Mouse (Mus musculus) MEL (cell line): Measurements from ENCODE around the gene Fgf22. TPM values are rescaled to one million over a fixed set of nuclear protein-coding genes. Genes with fewer than 3 reads are reported as not detected.

ENCODE experiments used
- DNase-seq: peaks from one replicate; pipeline ENCODE4 v3.0.0; 2011; ENCODE audit warnings: low read depth, low spot score
- H3K27ac ChIP-seq: 2 replicates; pipeline ENCODE4 v1.5.1; 2012; ENCODE audit warnings: low read depth, mild to moderate bottlenecking, control low read depth, low read length, moderate library complexity; ENCODE audit not compliant: control insufficient read depth
- H3K27me3 ChIP-seq, 2 experiments: fragments of 150-350 bp in 1 of 2; sonication (generic) in 1 of 2; 2 replicates each; pipeline ENCODE4 v1.6.1; 2012; ENCODE audit warnings: low read length in 2 of 2, mild to moderate bottlenecking in 2 of 2, improper control_type of control experiment in 1 of 2, moderate library complexity in 1 of 2; ENCODE audit not compliant: insufficient read depth in 2 of 2, control insufficient read depth in 1 of 2
- H3K36me3 ChIP-seq, 2 experiments: 2 replicates each; pipeline ENCODE4 v1.6.1; 2012 to 2014; ENCODE audit warnings: low read length in 2 of 2, improper control_type of control experiment in 1 of 2, inconsistent platforms in 1 of 2, mild to moderate bottlenecking in 1 of 2; ENCODE audit not compliant: insufficient read depth in 2 of 2, control insufficient read depth in 1 of 2
- H3K4me1 ChIP-seq, 2 experiments: fragments of 150-350 bp in 1 of 2; sonication (generic) in 1 of 2; 2 replicates each; pipeline ENCODE4 v1.6.1; 2012; ENCODE audit warnings: low read length in 2 of 2, improper control_type of control experiment in 1 of 2, mild to moderate bottlenecking in 1 of 2; ENCODE audit not compliant: insufficient read depth in 2 of 2, control insufficient read depth in 1 of 2
- H3K4me3 ChIP-seq, 2 experiments: fragments of 150-350 bp in 1 of 2; sonication (generic) in 1 of 2; 2 replicates each; pipeline ENCODE4 v1.5.1; 2012; ENCODE audit warnings: low read depth in 2 of 2, low read length in 2 of 2, mild to moderate bottlenecking in 2 of 2, moderate library complexity in 2 of 2, control low read depth in 1 of 2, improper control_type of control experiment in 1 of 2; ENCODE audit not compliant: control insufficient read depth in 1 of 2, insufficient read depth in 1 of 2
- H3K79me2 ChIP-seq: 2 replicates; pipeline ENCODE4 v1.6.1; 2012; ENCODE audit warnings: mild to moderate bottlenecking, low read length, moderate library complexity; ENCODE audit not compliant: control insufficient read depth, poor library complexity, insufficient read depth
- H3K9ac ChIP-seq: 2 replicates; pipeline ENCODE4 v1.6.1; 2012; ENCODE audit warnings: low read depth, mild to moderate bottlenecking, control low read depth, low read length, moderate library complexity; ENCODE audit not compliant: control insufficient read depth, poor library complexity, severe bottlenecking
- H3K9me3 ChIP-seq: fragments of 150-350 bp; sonication (generic); replicated peaks from 2 replicates; pipeline ENCODE4 v1.6.1; 2012; ENCODE audit warnings: mild to moderate bottlenecking, low read length, improper control_type of control experiment, moderate library complexity; ENCODE audit not compliant: insufficient read depth
- CTCF ChIP-seq, 3 experiments: IDR thresholded peaks in 2 of 3; conservative IDR thresholded peaks in 1 of 3; 2 replicates each; pipeline ENCODE4 v1.5.1; 2011 to 2012; ENCODE audit warnings: low read length in 3 of 3, low read depth in 2 of 3, mild to moderate bottlenecking in 2 of 3, improper control_type of control experiment in 1 of 3, inconsistent platforms in 1 of 3, mixed read lengths in 1 of 3, moderate library complexity in 1 of 3; ENCODE audit not compliant: control insufficient read depth in 1 of 3, insufficient read depth in 1 of 3, poor library complexity in 1 of 3, severe bottlenecking in 1 of 3
- GABPA ChIP-seq: IDR thresholded peaks from 2 replicates; pipeline ENCODE4 v1.6.1; 2012; ENCODE audit warnings: low read depth, mild to moderate bottlenecking, inconsistent platforms, low read length, improper control_type of control experiment, moderate library complexity
- KAT2A ChIP-seq: conservative IDR thresholded peaks from 2 replicates; pipeline ENCODE4 v1.6.1; 2012; ENCODE audit warnings: low read depth, low read length, improper control_type of control experiment, inconsistent platforms
- MAFK ChIP-seq: IDR thresholded peaks from 2 replicates; pipeline ENCODE4 v1.6.1; 2011; ENCODE audit warnings: low read depth, mild to moderate bottlenecking, low read length, improper control_type of control experiment, borderline replicate concordance
- MAZ ChIP-seq: IDR thresholded peaks from 2 replicates; pipeline ENCODE4 v1.6.1; 2012; ENCODE audit warnings: low read depth, mild to moderate bottlenecking, inconsistent platforms, low read length, improper control_type of control experiment
- MEF2A ChIP-seq: IDR thresholded peaks from 2 replicates; pipeline ENCODE4 v1.6.1; 2014; ENCODE audit warnings: low read depth, mild to moderate bottlenecking, inconsistent platforms, low read length, improper control_type of control experiment; ENCODE audit not compliant: poor library complexity, insufficient replicate concordance, severe bottlenecking; ENCODE audit errors: extremely low read depth
- MXI1 ChIP-seq: IDR thresholded peaks from 2 replicates; pipeline ENCODE4 v1.6.1; 2011; ENCODE audit warnings: mild to moderate bottlenecking, low read depth, low read length, improper control_type of control experiment
- NRF1 ChIP-seq: IDR thresholded peaks from 2 replicates; pipeline ENCODE4 v1.6.1; 2014; ENCODE audit warnings: low read depth, mild to moderate bottlenecking, inconsistent platforms, low read length, improper control_type of control experiment, moderate library complexity; ENCODE audit not compliant: poor library complexity, insufficient read depth, severe bottlenecking
- POLR2AphosphoS5 ChIP-seq: IDR thresholded peaks from 2 replicates; pipeline ENCODE4 v1.6.1; 2012; ENCODE audit warnings: low read depth, borderline replicate concordance, mild to moderate bottlenecking, inconsistent platforms, low read length, moderate library complexity, mixed read lengths
- RAD21 ChIP-seq: IDR thresholded peaks from 2 replicates; pipeline ENCODE4 v1.6.1; 2011; ENCODE audit warnings: mild to moderate bottlenecking, low read depth, low read length, improper control_type of control experiment
- SIN3A ChIP-seq: IDR thresholded peaks from 2 replicates; pipeline ENCODE4 v1.6.1; 2012; ENCODE audit warnings: low read length, improper control_type of control experiment, inconsistent platforms
- TAL1 ChIP-seq: IDR thresholded peaks from 2 replicates; pipeline ENCODE4 v1.6.1; 2012; ENCODE audit warnings: mild to moderate bottlenecking, inconsistent platforms, low read length, moderate library complexity, mixed read lengths
- TBP ChIP-seq: IDR thresholded peaks from 2 replicates; pipeline ENCODE4 v1.8.0; 2011; ENCODE audit warnings: low read depth, low read length, improper control_type of control experiment
- UBTF ChIP-seq: IDR thresholded peaks from 2 replicates; pipeline ENCODE4 v1.6.1; 2012; ENCODE audit warnings: low read depth, mild to moderate bottlenecking, inconsistent platforms, low read length, improper control_type of control experiment, moderate library complexity, borderline replicate concordance; ENCODE audit not compliant: insufficient read depth
- ZC3H11A ChIP-seq: IDR thresholded peaks from 2 replicates; pipeline ENCODE4 v1.6.1; 2012; ENCODE audit warnings: low read depth, mild to moderate bottlenecking, inconsistent platforms, low read length, improper control_type of control experiment
- ZMIZ1 ChIP-seq: IDR thresholded peaks from 2 replicates; pipeline ENCODE4 v1.6.1; 2012; ENCODE audit warnings: low read depth, mild to moderate bottlenecking, inconsistent platforms, low read length, improper control_type of control experiment, moderate library complexity
- polyA plus RNA-seq, 2 experiments: library from polyadenylated mRNA; stranded (reverse) in 1 of 2; unstranded in 1 of 2; fragments of >175 nt in 1 of 2; fragments of >200 nt in 1 of 2; gene quantifications; 2 replicates each; pipeline versions ENCODE4 v1.2.1 to v1.2.4; 2012; ENCODE audit warnings: low replicate concordance in 2 of 2, low read depth in 1 of 2; ENCODE audit not compliant: insufficient read length in 2 of 2, insufficient read depth in 1 of 2, missing spikeins in 1 of 2
- total RNA-seq: library from RNA; depleted of rRNA; stranded (reverse); fragments of 300-350 nt; gene quantifications from 2 replicates; pipeline ENCODE4 v1.2.3, GENCODE M21; 2012

Fgf22 gene
- total and polyA plus RNA-seq, 3 experiments = 0.15 to 0.33 TPM; not detected in 1

DNA sequence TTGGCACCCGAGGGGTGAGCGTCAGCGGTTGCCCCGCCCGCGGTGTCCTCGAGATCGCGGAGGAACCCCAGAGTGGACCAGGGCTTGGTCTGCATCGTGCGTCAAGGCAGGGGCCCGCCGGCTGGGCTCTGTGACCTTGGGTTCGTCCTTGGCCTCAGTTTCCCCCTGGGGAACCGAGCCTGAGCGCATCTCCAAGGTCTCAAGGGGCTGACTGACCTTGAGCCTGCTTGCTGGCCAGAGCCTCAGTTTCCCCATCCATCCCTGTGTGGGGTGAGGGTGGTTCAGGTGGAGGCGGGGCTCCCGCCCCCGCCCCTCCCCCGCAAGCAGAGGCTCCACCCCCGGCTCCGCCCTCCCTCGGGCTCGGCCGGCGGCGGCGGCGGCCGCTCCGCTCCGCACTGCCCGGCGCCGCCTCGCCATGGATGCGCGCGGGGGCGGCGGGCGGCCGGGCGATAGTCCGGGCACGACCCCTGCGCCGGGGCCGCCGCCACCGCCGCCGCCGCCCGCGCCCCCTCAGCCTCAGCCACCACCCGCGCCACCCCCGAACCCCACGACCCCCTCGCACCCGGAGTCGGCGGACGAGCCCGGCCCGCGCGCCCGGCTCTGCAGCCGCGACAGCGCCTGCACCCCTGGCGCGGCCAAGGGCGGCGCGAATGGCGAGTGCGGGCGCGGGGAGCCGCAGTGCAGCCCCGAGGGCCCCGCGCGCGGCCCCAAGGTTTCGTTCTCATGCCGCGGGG lies 38.5 kb upstream of the Fgf22 start, which contains the start of gene Hcn2 (continued):
- TF ChIP-seq MEF2A (no peak), UBTF (no peak), RAD21 (no peak), SIN3A (no peak)
- TF ChIP-seq, all 39 proteins: peak for 0

DNA sequence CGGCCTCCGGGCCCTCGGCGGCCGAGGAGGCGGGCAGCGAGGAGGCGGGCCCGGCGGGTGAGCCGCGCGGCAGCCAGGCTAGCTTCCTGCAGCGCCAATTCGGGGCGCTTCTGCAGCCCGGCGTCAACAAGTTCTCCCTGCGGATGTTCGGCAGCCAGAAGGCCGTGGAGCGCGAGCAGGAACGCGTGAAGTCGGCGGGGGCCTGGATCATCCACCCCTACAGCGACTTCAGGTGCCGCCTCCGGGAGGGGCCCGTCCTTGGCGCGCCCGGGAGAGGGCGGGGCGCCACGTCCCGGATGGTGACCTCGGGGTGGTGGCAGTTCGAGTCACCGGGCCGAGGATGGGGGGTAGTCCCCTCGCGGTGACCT lies 37.9 kb upstream of the Fgf22 start:
- peak overlapping the region; percentile 56 for H3K9ac ChIP-seq
- H3K9me3 ChIP-seq = no peaks in the 10 kb centered on the region
- peaks cover 0 to 8% of the 10 kb centered on the region in 2 experiments; a peak in 2 of 4 replicates for H3K4me1 ChIP-seq
- H3K36me3 ChIP-seq = peaks cover 0 to 6% of the 10 kb centered on the region in 2 experiments; a peak in 2 of 4 replicates
- TF ChIP-seq MEF2A = no peak
- no peak for TF ChIP-seq POLR2AphosphoS5
- no peak for TF ChIP-seq TBP
- TF ChIP-seq MXI1 = no peak
- TF ChIP-seq TAL1 = no peak
- no peak for TF ChIP-seq GABPA
- no peak for TF ChIP-seq MAFK
- no peak for TF ChIP-seq ZC3H11A
- TF ChIP-seq CTCF (IDR thresholded peaks at IDR 0.05 in 2 of 3, conservative IDR thresholded peaks at IDR 0.05 in 1 of 3; ENCODE audit: control insufficient read depth in 1 of 3, insufficient read depth in 1 of 3, low read depth in 2 of 3, low read length in 3 of 3, poor library complexity in 1 of 3, severe bottlenecking in 1 of 3) = no peak
- no peak for TF ChIP-seq ZMIZ1
- TF ChIP-seq SIN3A = no peak
- TF ChIP-seq MAZ = no peak
- TF ChIP-seq KAT2A = no peak
- TF ChIP-seq NRF1 = no peak
- peak overlapping the region; percentile 54 to 63; a peak in 3 of 4 replicates for H3K4me3 ChIP-seq
- DNase-seq = peak; percentile 48
- H3K27ac ChIP-seq = no peak overlapping the region
- peaks cover 0 to 2% of the 10 kb centered on the region in 2 experiments; a peak in 2 of 4 replicates for H3K27me3 ChIP-seq
- no peaks in the 10 kb centered on the region for H3K79me2 ChIP-seq
